Mouse (Mus musculus): ENCODE results near the gene Pcolce2.

- TF ChIP-seq POLR2A (IDR thresholded peaks at IDR 0.05; ENCODE audit: control insufficient read depth in 1 of 2, insufficient read depth in 1 of 2, low read depth in 1 of 2, low read length in 2 of 2, poor library complexity in 1 of 2) = no peak
- TF ChIP-seq USF1 (IDR thresholded peaks at IDR 0.05; ENCODE audit: low read depth, low read length) = no peak
- peak in 2 of 3 experiments; percentile 20 to 37; a peak in 3 of 6 replicates for TF ChIP-seq CTCF (IDR thresholded peaks at IDR 0.05 in 2 of 3, conservative IDR thresholded peaks at IDR 0.05 in 1 of 3; ENCODE audit: control insufficient read depth in 1 of 3, insufficient read depth in 1 of 3, low read depth in 2 of 3, low read length in 3 of 3, poor library complexity in 1 of 3, severe bottlenecking in 1 of 3)
- no peak for TF ChIP-seq EP300 (IDR thresholded peaks at IDR 0.05; ENCODE audit: low read depth in 1 of 2, low read length in 2 of 2)
- TF ChIP-seq ZNF384 (IDR thresholded peaks at IDR 0.05; ENCODE audit: low read depth, low read length) = no peak
- TF ChIP-seq MYC (IDR thresholded peaks at IDR 0.05; ENCODE audit: low read depth, low read length) = no peak
- TF ChIP-seq RAD21 (IDR thresholded peaks at IDR 0.05; ENCODE audit: low read depth, low read length) = peak; percentile 41
- TF ChIP-seq POLR2AphosphoS2 (IDR thresholded peaks at IDR 0.05; ENCODE audit: low read length) = no peak
- no peak for TF ChIP-seq TAL1 (IDR thresholded peaks at IDR 0.05; ENCODE audit: low read length)
These were observed 38.6 kb downstream of the Pcolce2 start for GRCm38 (mm10) chr9:95676021-95676420.

Measured in MEL (cell line).